Mouse (Mus musculus) liver, embryonic 11.5 days (tissue): ENCODE results near the gene Ak4. TPM values are rescaled to one million over a fixed set of nuclear protein-coding genes. Genes with fewer than 3 reads are reported as not detected.

Source experiments
- ATAC-seq: fragments of 200-750 bp; cut with Nextera tagmentation; replicated peaks from 2 replicates; pipeline ENCODE4 v1.8.0; 2017; ENCODE audit warnings: moderate number of reproducible peaks, mild to moderate bottlenecking, moderate TSS enrichment, moderate library complexity; ENCODE audit not compliant: low FRiP score
- DNase-seq: peaks from one replicate; pipeline ENCODE4 v3.0.0-alpha.2; 2017; ENCODE audit warnings: low spot score
- H3K27ac ChIP-seq: fragments of 300-500 bp; sonication (generic); 2 replicates; pipeline ENCODE4 v1.5.1; 2014; ENCODE audit warnings: mild to moderate bottlenecking, low read depth, low read length, control low read depth
- H3K27me3 ChIP-seq: fragments of 300-500 bp; sonication (generic); replicated peaks from 2 replicates; pipeline ENCODE4 v1.6.1; 2014; ENCODE audit warnings: low read length, mixed read lengths; ENCODE audit not compliant: control insufficient read depth, insufficient read depth
- H3K36me3 ChIP-seq: fragments of 300-500 bp; sonication (generic); 2 replicates; pipeline ENCODE4 v1.6.1; 2014; ENCODE audit warnings: mild to moderate bottlenecking, low read length, moderate library complexity, mixed read lengths; ENCODE audit not compliant: control insufficient read depth, insufficient read depth
- H3K4me1 ChIP-seq: fragments of 300-500 bp; sonication (generic); replicated peaks from 2 replicates; pipeline ENCODE4 v1.6.1; 2014; ENCODE audit warnings: low read length, mixed read lengths; ENCODE audit not compliant: control insufficient read depth, insufficient read depth
- H3K4me2 ChIP-seq: fragments of 300-500 bp; sonication (generic); 2 replicates; pipeline ENCODE4 v1.6.1; 2014; ENCODE audit warnings: mild to moderate bottlenecking, control low read depth, moderate library complexity
- H3K4me3 ChIP-seq: fragments of 300-500 bp; sonication (generic); 2 replicates; pipeline ENCODE4 v1.5.1; 2014; ENCODE audit warnings: low read depth, low read length, control low read depth
- H3K9ac ChIP-seq: fragments of 300-500 bp; sonication (generic); 2 replicates; pipeline ENCODE4 v1.6.1; 2014; ENCODE audit warnings: low read depth, low read length, control low read depth
- H3K9me3 ChIP-seq: fragments of 300-500 bp; sonication (generic); 2 replicates; pipeline ENCODE4 v1.6.1; 2016; ENCODE audit warnings: low read length, inconsistent platforms, mixed read lengths; ENCODE audit not compliant: control insufficient read depth
- WGBS: fragments of 180-500 bp; shearing (Covaris S2); extraction: QIAGEN DNeasy Blood & Tissue Kit; methylation state at CpG from one replicate; pipeline ENCODE4 v1.1.7; 2014; 5-methylcytosine and 5-hydroxymethylcytosine counted together
- polyA plus RNA-seq: library from polyadenylated mRNA; unstranded; fragments of >200 nt; fragmentation: Nextera tagmentation; extraction: Ambion mirVana; gene quantifications from 2 replicates; pipeline ENCODE4 v1.2.1, GENCODE M21; 2014

Gene Ak4
- polyA plus RNA-seq, result 14.8 and 17.0 TPM in 2 replicates

GRCm38 (mm10) chr4:101419151-101419910 lies at the start of gene Ak4:
TSS of gene Ak4 (plus strand) at chr4:101419277.
- H3K27ac ChIP-seq, result peak within 1 kb of the TSS; percentile 61; the same call in 1 of the 2 replicates
- peaks cover 12% of the 10 kb centered on the region; the same call in 1 of the 2 replicates for H3K4me1 ChIP-seq
- no peaks in the 10 kb centered on the region for H3K9me3 ChIP-seq
- WGBS, result under 1% methylated on average over 59 of the region's 74 CpGs
- DNase-seq, result peak; percentile 70
- peak within 1 kb of the TSS; percentile 86 for H3K4me3 ChIP-seq
- peak within 1 kb of the TSS; percentile 93 for H3K9ac ChIP-seq
- H3K36me3 ChIP-seq, result 0 out of 2 replicates have a peak, but pooled peaks cover 2% of the 10 kb centered on the region
- H3K27me3 ChIP-seq, result no peaks in the 10 kb centered on the region
- H3K4me2 ChIP-seq, result peak within 1 kb of the TSS; percentile 98
- ATAC-seq, result peak; percentile 90

- 59% methylated on average over 4 of the region's 4 CpGs for WGBS
- DNase-seq (no peak), ATAC-seq (no peak)
- Histone ChIP-seq H3K36me3 (no peaks in the 10 kb centered on the region), H3K27ac (no peak overlapping the region), H3K9ac (no peak overlapping the region), H3K27me3 (no peaks in the 10 kb centered on the region), H3K4me3 (no peak overlapping the region), H3K4me1 (no peaks in the 10 kb centered on the region), H3K4me2 (no peak overlapping the region), H3K9me3 (no peaks in the 10 kb centered on the region)
Measured at GRCm38 (mm10) chr4:101369738-101370275, 49.3 kb upstream of the Ak4 start.

DNA sequence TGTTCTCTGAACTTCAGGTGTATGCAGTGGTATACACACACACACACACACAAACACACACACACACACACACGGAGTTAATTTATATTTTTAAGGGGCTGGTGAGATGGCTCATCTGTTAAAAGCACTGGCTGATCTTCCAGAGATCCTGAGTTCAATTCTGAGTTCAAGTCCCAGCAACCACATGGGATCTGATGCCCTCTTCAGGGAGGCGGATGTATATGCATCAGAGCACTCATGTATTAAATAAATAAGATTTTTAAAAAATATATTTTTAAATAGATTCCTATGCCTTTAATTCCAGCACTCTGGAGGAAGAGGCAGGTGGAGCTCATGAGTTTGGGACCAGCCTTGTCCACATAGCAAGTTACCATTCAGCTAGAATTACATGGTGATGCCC lies 46.8 kb upstream of the Ak4 start:
- WGBS, result 67% methylated on average over 2 of the region's 2 CpGs
- no peak for DNase-seq
- ATAC-seq, result no peak

GRCm38 (mm10) chr4:101372751-101373150 lies 46.3 kb upstream of the Ak4 start:
- WGBS, result 96% methylated on average over 6 of the region's 6 CpGs
- no peaks in the 10 kb centered on the region for H3K9me3 ChIP-seq
- no peak overlapping the region for H3K4me3 ChIP-seq
- DNase-seq (no peak), ATAC-seq (no peak)
- no peaks in the 10 kb centered on the region for H3K36me3 ChIP-seq
- no peaks in the 10 kb centered on the region for H3K27me3 ChIP-seq
- H3K4me2 ChIP-seq, result no peak overlapping the region
- H3K4me1 ChIP-seq, result no peaks in the 10 kb centered on the region
- no peak overlapping the region for H3K9ac ChIP-seq
- no peak overlapping the region for H3K27ac ChIP-seq

More for the DNA sequence above, 46.8 kb upstream of the Ak4 start:
- Histone ChIP-seq H3K27me3 (no peaks in the 10 kb centered on the region), H3K4me2 (no peak overlapping the region), H3K9me3 (no peaks in the 10 kb centered on the region), H3K4me1 (no peaks in the 10 kb centered on the region), H3K9ac (no peak overlapping the region), H3K4me3 (no peak overlapping the region), H3K27ac (no peak overlapping the region), H3K36me3 (no peaks in the 10 kb centered on the region)

GRCm38 (mm10) chr4:101374104-101374503 lies 45.0 kb upstream of the Ak4 start:
- H3K36me3 ChIP-seq, result no peaks in the 10 kb centered on the region
- H3K4me2 ChIP-seq, result no peak overlapping the region
- H3K4me3 ChIP-seq, result no peak overlapping the region
- ATAC-seq, result no peak
- 69% methylated on average over 8 of the region's 8 CpGs for WGBS
- H3K9me3 ChIP-seq, result no peaks in the 10 kb centered on the region
- H3K4me1 ChIP-seq, result no peaks in the 10 kb centered on the region
- no peak overlapping the region for H3K27ac ChIP-seq
- H3K27me3 ChIP-seq, result no peaks in the 10 kb centered on the region
- no peak overlapping the region for H3K9ac ChIP-seq
- no peak for DNase-seq

- ATAC-seq (no peak), DNase-seq (no peak)
- Histone ChIP-seq H3K27ac (no peak overlapping the region), H3K4me3 (no peak overlapping the region), H3K4me1 (no peaks in the 10 kb centered on the region), H3K9me3 (no peaks in the 10 kb centered on the region), H3K9ac (no peak overlapping the region), H3K27me3 (no peaks in the 10 kb centered on the region), H3K4me2 (no peak overlapping the region), H3K36me3 (no peaks in the 10 kb centered on the region)
- 81% methylated on average over 4 of the region's 4 CpGs for WGBS
Measured at GRCm38 (mm10) chr4:101376835-101377234, 42.2 kb upstream of the Ak4 start.

DNA sequence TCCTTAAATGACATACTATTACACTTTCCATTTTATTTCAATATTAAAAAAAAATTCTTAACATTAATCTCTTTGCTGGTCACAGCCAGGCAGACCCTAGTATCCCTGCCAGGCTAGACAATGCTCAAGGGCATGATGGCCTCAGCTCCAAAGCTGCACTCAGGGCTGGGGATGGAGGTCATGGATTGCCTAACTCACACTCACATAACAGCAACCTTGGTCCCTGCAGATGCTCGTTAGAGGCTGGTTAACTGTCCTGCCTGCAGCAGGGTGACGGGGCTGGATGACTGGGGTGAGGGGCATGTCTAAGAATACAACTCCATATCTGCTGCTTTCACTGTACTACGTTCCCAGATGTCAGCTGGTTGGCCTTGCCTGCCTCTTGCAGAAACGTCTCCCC lies 40.8 kb upstream of the Ak4 start:
- no peaks in the 10 kb centered on the region for H3K9me3 ChIP-seq
- no peak for DNase-seq
- no peaks in the 10 kb centered on the region for H3K36me3 ChIP-seq
- H3K27ac ChIP-seq, result no peak overlapping the region
- H3K9ac ChIP-seq, result no peak overlapping the region
- no peak for ATAC-seq
- WGBS, result 40% methylated on average over 4 of the region's 4 CpGs
- H3K4me1 ChIP-seq, result no peaks in the 10 kb centered on the region
- H3K4me2 ChIP-seq, result no peak overlapping the region
- no peak overlapping the region for H3K4me3 ChIP-seq
- no peaks in the 10 kb centered on the region for H3K27me3 ChIP-seq

DNA sequence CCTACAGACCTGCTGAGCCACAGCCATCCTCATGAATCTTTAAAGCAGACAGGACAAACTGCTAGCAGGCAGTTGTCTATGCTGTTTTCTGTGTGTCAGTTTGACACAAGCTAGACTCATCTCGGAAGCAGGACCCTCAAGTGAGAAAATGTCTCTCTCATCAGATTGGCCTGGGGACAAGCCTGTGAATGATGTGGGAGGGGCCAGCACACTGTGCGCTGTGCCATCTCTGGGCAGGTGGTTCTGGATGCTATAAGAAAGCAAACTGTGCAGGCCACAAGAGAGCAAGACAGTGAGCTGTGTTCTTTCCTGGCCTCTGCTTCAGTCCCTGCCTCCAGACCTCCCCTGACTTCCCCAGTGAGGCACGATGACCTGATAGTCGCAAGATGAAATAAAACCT lies 40.3 kb upstream of the Ak4 start:
- ATAC-seq (no peak), DNase-seq (no peak)
- Histone ChIP-seq H3K27ac (no peak overlapping the region), H3K4me2 (no peak overlapping the region), H3K36me3 (no peaks in the 10 kb centered on the region), H3K9ac (no peak overlapping the region), H3K9me3 (no peaks in the 10 kb centered on the region), H3K4me1 (no peaks in the 10 kb centered on the region), H3K4me3 (no peak overlapping the region), H3K27me3 (no peaks in the 10 kb centered on the region)
- WGBS, result 76% methylated on average over 4 of the region's 4 CpGs

DNA sequence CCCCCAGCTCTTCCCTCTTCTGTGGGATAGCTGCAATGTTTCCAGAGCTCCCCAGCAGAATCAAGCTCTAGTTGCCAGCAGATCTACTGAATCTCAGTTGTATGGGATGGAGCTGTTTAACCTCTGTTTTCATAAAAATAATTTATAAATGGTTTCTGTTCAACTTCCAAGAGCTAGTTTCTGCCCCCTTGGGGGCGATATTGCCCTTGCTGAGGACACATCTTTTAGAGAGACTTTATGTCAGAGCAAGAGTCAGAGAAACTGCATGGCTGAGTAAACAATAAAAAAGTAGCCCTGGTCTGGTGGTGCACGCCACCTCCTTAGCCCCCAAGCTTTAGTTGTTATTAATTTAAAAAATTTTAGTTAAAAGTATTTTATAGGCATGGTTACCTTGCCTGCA lies 34.1 kb upstream of the Ak4 start:
- Histone ChIP-seq H3K27ac (no peak overlapping the region), H3K4me2 (no peak overlapping the region), H3K9me3 (no peaks in the 10 kb centered on the region), H3K9ac (no peak overlapping the region), H3K4me3 (no peak overlapping the region), H3K36me3 (no peaks in the 10 kb centered on the region), H3K27me3 (no peaks in the 10 kb centered on the region), H3K4me1 (no peaks in the 10 kb centered on the region)
- no peak for DNase-seq
- ATAC-seq, result no peak
- WGBS, result 45% methylated on average over 2 of the region's 2 CpGs
